Mouse (Mus musculus): ENCODE measurements around the gene Tdrd9. TPM values are rescaled to one million over a fixed set of nuclear protein-coding genes. Genes with fewer than 3 reads are reported as not detected.
"Not testable (repeated sequence)": the region's sequence is repeated elsewhere in the genome, so short reads cannot be mapped to it uniquely, and the experiment has no call there.

Gene Tdrd9
- polyA plus RNA-seq, 1 experiment from 2014 or later = 0.95 TPM

DNA sequence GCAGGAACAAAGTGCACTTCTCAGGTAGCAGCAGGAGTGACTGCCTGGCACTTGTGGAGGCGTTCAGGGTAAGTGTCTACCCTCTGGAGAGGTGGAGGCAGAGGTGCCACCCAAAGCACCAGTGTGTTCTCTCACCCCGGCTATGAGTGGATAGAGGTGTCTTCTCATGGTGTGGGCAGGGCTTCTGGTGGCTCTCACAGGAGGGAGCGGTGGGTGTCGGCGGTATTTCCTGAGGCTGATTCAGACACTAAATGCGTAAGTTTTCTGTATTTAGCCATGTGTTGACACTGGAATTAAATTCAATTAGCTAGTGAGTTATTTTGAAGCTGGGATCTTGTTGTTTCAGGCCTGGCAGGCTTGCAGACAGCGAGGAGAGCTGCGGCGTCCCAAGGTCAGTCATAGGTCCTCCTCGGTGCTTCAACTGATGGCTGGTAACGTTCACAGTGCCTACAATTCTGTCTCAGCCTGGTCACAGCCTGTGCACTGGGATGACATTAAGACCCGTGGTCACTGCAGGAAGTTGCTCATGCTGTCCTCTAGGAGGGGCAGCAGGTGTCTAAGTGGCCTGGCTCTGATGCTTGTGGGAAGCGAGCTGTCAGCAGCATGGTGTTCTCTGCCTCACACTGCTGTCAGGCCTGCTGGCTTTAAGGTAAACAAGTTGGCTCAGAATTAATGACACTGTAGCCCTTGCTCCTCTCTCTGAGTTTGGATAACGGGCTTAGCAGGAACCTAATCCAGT, 54.7 kb downstream of the Tdrd9 start:
- DNase-seq (ENCODE audit: low spot score) (no peak), ATAC-seq (ENCODE audit: insufficient number of reproducible peaks, low FRiP score, low TSS enrichment, low read depth) (no peak)
- no peak overlapping the region for H3K4me2 ChIP-seq (ENCODE audit: low read depth, severe bottlenecking)

GRCm38 (mm10) chr12:112027408-112027807, 56.0 kb downstream of the Tdrd9 start:
- DNase-seq (ENCODE audit: low spot score) (no peak), ATAC-seq (ENCODE audit: insufficient number of reproducible peaks, low FRiP score, low TSS enrichment, low read depth) (no peak)
- no peaks in the 10 kb centered on the region for H3K36me3 ChIP-seq (ENCODE audit: control insufficient read depth, insufficient read depth, low read length)
- no peaks in the 10 kb centered on the region for H3K9me3 ChIP-seq (ENCODE audit: control insufficient read depth, low read length)
- H3K4me1 ChIP-seq (ENCODE audit: control insufficient read depth, insufficient read depth, low read length) = no peaks in the 10 kb centered on the region
- H3K9ac ChIP-seq (ENCODE audit: low read length) = no peak overlapping the region
- H3K27me3 ChIP-seq (ENCODE audit: control insufficient read depth, insufficient read depth, low read length) = no peaks in the 10 kb centered on the region
- H3K4me3 ChIP-seq (ENCODE audit: low read depth, low read length) = no peak overlapping the region
- no peak overlapping the region for H3K27ac ChIP-seq (replicated peaks; ENCODE audit: low read depth, low read length)
- H3K4me2 ChIP-seq (ENCODE audit: low read depth, severe bottlenecking) = no peak overlapping the region
- 87% methylated on average over 4 of the region's 4 CpGs for WGBS

More for the DNA sequence above, 54.7 kb downstream of the Tdrd9 start:
- no peaks in the 10 kb centered on the region for H3K4me1 ChIP-seq (ENCODE audit: control insufficient read depth, insufficient read depth, low read length)
- H3K36me3 ChIP-seq (ENCODE audit: control insufficient read depth, insufficient read depth, low read length) = no peaks in the 10 kb centered on the region
- H3K9me3 ChIP-seq (ENCODE audit: control insufficient read depth, low read length) = no peaks in the 10 kb centered on the region
- no peak overlapping the region for H3K4me3 ChIP-seq (ENCODE audit: low read depth, low read length)
- 75% methylated on average over 14 of the region's 14 CpGs for WGBS
- H3K9ac ChIP-seq (ENCODE audit: low read length) = no peak overlapping the region
- no peak overlapping the region for H3K27ac ChIP-seq (replicated peaks; ENCODE audit: low read depth, low read length)
- H3K27me3 ChIP-seq (ENCODE audit: control insufficient read depth, insufficient read depth, low read length) = no peaks in the 10 kb centered on the region

GRCm38 (mm10) chr12:112033409-112033975, 62.1 kb downstream of the Tdrd9 start:
- no peak overlapping the region for H3K27ac ChIP-seq (replicated peaks; ENCODE audit: low read depth, low read length)
- WGBS = 74% methylated on average over 10 of the region's 10 CpGs

GRCm38 (mm10) chr12:112035341-112036100, 64.2 kb downstream of the Tdrd9 start:
- not testable (repeated sequence) for DNase-seq (ENCODE audit: low spot score); H3K27me3 ChIP-seq (ENCODE audit: control insufficient read depth, insufficient read depth, low read length); H3K27ac ChIP-seq (replicated peaks; ENCODE audit: low read depth, low read length); H3K4me1 ChIP-seq (ENCODE audit: control insufficient read depth, insufficient read depth, low read length); ATAC-seq (ENCODE audit: insufficient number of reproducible peaks, low FRiP score, low TSS enrichment, low read depth); H3K9me3 ChIP-seq (ENCODE audit: control insufficient read depth, low read length); H3K4me3 ChIP-seq (ENCODE audit: low read depth, low read length); H3K36me3 ChIP-seq (ENCODE audit: control insufficient read depth, insufficient read depth, low read length); H3K4me2 ChIP-seq (ENCODE audit: low read depth, severe bottlenecking); H3K9ac ChIP-seq (ENCODE audit: low read length)
- 90% methylated on average over 6 of the region's 6 CpGs for WGBS

More at GRCm38 (mm10) chr12:112033409-112033975, 62.1 kb downstream of the Tdrd9 start:
- Histone ChIP-seq H3K27me3 (ENCODE audit: control insufficient read depth, insufficient read depth, low read length) (no peaks in the 10 kb centered on the region), H3K9me3 (ENCODE audit: control insufficient read depth, low read length) (no peaks in the 10 kb centered on the region), H3K4me2 (ENCODE audit: low read depth, severe bottlenecking) (no peak overlapping the region), H3K4me3 (ENCODE audit: low read depth, low read length) (no peak overlapping the region), H3K36me3 (ENCODE audit: control insufficient read depth, insufficient read depth, low read length) (no peaks in the 10 kb centered on the region), H3K9ac (ENCODE audit: low read length) (no peak overlapping the region), H3K4me1 (ENCODE audit: control insufficient read depth, insufficient read depth, low read length) (no peaks in the 10 kb centered on the region)
- DNase-seq (ENCODE audit: low spot score) = no peak
- no peak for ATAC-seq (ENCODE audit: insufficient number of reproducible peaks, low FRiP score, low TSS enrichment, low read depth)

GRCm38 (mm10) chr12:112038441-112038840, 67.1 kb downstream of the Tdrd9 start:
- Histone ChIP-seq H3K4me1 (ENCODE audit: control insufficient read depth, insufficient read depth, low read length) (no peaks in the 10 kb centered on the region), H3K9me3 (ENCODE audit: control insufficient read depth, low read length) (no peaks in the 10 kb centered on the region), H3K27ac (replicated peaks; ENCODE audit: low read depth, low read length) (no peak overlapping the region), H3K36me3 (ENCODE audit: control insufficient read depth, insufficient read depth, low read length) (no peaks in the 10 kb centered on the region), H3K9ac (ENCODE audit: low read length) (no peak overlapping the region), H3K4me3 (ENCODE audit: low read depth, low read length) (no peak overlapping the region), H3K4me2 (ENCODE audit: low read depth, severe bottlenecking) (no peak overlapping the region), H3K27me3 (ENCODE audit: control insufficient read depth, insufficient read depth, low read length) (no peaks in the 10 kb centered on the region)
- ATAC-seq (ENCODE audit: insufficient number of reproducible peaks, low FRiP score, low TSS enrichment, low read depth) = no peak
- 94% methylated on average over 10 of the region's 10 CpGs for WGBS
- no peak for DNase-seq (ENCODE audit: low spot score)

- WGBS = 91% methylated on average over 10 of the region's 10 CpGs
- no peaks in the 10 kb centered on the region for H3K36me3 ChIP-seq (ENCODE audit: control insufficient read depth, insufficient read depth, low read length)
- H3K4me1 ChIP-seq (ENCODE audit: control insufficient read depth, insufficient read depth, low read length) = no peaks in the 10 kb centered on the region
- H3K27me3 ChIP-seq (ENCODE audit: control insufficient read depth, insufficient read depth, low read length) = no peaks in the 10 kb centered on the region
- no peak for DNase-seq (ENCODE audit: low spot score)
- no peaks in the 10 kb centered on the region for H3K9me3 ChIP-seq (ENCODE audit: control insufficient read depth, low read length)
- no peak overlapping the region for H3K4me2 ChIP-seq (ENCODE audit: low read depth, severe bottlenecking)
- H3K9ac ChIP-seq (ENCODE audit: low read length) = no peak overlapping the region
- no peak for ATAC-seq (ENCODE audit: insufficient number of reproducible peaks, low FRiP score, low TSS enrichment, low read depth)
- no peak overlapping the region for H3K27ac ChIP-seq (replicated peaks; ENCODE audit: low read depth, low read length)
- no peak overlapping the region for H3K4me3 ChIP-seq (ENCODE audit: low read depth, low read length)
Measured at GRCm38 (mm10) chr12:112039169-112039568, 67.8 kb downstream of the Tdrd9 start.

GRCm38 (mm10) chr12:112042681-112043080, 71.3 kb downstream of the Tdrd9 start:
- Histone ChIP-seq H3K9ac (ENCODE audit: low read length) (no peak overlapping the region), H3K4me3 (ENCODE audit: low read depth, low read length) (no peak overlapping the region), H3K36me3 (ENCODE audit: control insufficient read depth, insufficient read depth, low read length) (no peaks in the 10 kb centered on the region), H3K27ac (replicated peaks; ENCODE audit: low read depth, low read length) (no peak overlapping the region), H3K9me3 (ENCODE audit: control insufficient read depth, low read length) (no peaks in the 10 kb centered on the region), H3K4me2 (ENCODE audit: low read depth, severe bottlenecking) (no peak overlapping the region), H3K4me1 (ENCODE audit: control insufficient read depth, insufficient read depth, low read length) (no peaks in the 10 kb centered on the region), H3K27me3 (ENCODE audit: control insufficient read depth, insufficient read depth, low read length) (no peaks in the 10 kb centered on the region)
- DNase-seq (ENCODE audit: low spot score) = no peak
- ATAC-seq (ENCODE audit: insufficient number of reproducible peaks, low FRiP score, low TSS enrichment, low read depth) = no peak
- 91% methylated on average over 14 of the region's 14 CpGs for WGBS

DNA sequence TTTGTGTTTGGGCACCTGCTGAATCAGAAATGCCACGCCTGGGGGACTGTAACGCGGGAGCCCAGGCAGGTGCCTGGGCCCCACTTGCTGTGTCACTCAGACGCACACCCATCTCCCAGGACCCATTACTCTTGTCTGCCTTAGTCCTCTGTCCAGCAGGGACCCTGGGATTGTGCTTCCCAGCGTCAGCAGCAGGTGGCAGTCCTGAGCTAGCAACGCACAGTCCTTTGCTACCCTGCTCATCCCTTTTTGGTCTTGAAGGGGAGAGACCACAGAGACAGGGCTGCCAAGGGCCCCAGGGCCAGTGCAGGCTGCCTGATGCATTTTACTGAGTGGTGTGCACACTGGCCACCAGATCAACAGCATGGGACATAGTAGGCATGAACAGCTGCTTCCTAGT, 106.3 kb downstream of the Tdrd9 start:
- Histone ChIP-seq H3K4me2 (ENCODE audit: low read depth, severe bottlenecking) (no peak overlapping the region), H3K9ac (ENCODE audit: low read length) (no peak overlapping the region), H3K4me3 (ENCODE audit: low read depth, low read length) (no peak overlapping the region), H3K4me1 (ENCODE audit: control insufficient read depth, insufficient read depth, low read length) (no peaks in the 10 kb centered on the region), H3K36me3 (ENCODE audit: control insufficient read depth, insufficient read depth, low read length) (no peaks in the 10 kb centered on the region), H3K27me3 (ENCODE audit: control insufficient read depth, insufficient read depth, low read length) (no peaks in the 10 kb centered on the region), H3K27ac (replicated peaks; ENCODE audit: low read depth, low read length) (no peak overlapping the region), H3K9me3 (ENCODE audit: control insufficient read depth, low read length) (no peaks in the 10 kb centered on the region)
- 8% methylated on average over 6 of the region's 6 CpGs for WGBS
- peak; percentile 84 for DNase-seq (ENCODE audit: low spot score)
- ATAC-seq (ENCODE audit: insufficient number of reproducible peaks, low FRiP score, low TSS enrichment, low read depth) = no peak; the same call in 1 of the 2 replicates
